Mouse (Mus musculus): ENCODE measurements at regions not wholly inside any gene's neighbourhood (a gene's known extent, or its start where the extent isn't known, plus 50 kb on each side); places are given as distances from the start of the nearest gene placed in this dataset.

- H3K27me3 ChIP-seq (ENCODE audit: control insufficient read depth, insufficient read depth, low read length), result no peaks in the 10 kb centered on the region; the same call in 1 of the 2 replicates
- 57% methylated on average over 2 of the region's 2 CpGs for WGBS
- no peak overlapping the region for H3K9ac ChIP-seq (ENCODE audit: low read depth, low read length)
- H3K4me3 ChIP-seq (ENCODE audit: insufficient read depth, low read depth, low read length), result no peak overlapping the region
- TF ChIP-seq CTCF (IDR thresholded peaks at IDR 0.05; ENCODE audit: low read depth, low read length) (no peak), POLR2A (IDR thresholded peaks at IDR 0.05; ENCODE audit: extremely low read depth, insufficient read depth, low read length) (no peak)
- H3K36me3 ChIP-seq (ENCODE audit: control insufficient read depth, insufficient read depth, low read length), result no peaks in the 10 kb centered on the region
- no peaks in the 10 kb centered on the region for H3K79me2 ChIP-seq (ENCODE audit: control insufficient read depth, insufficient read depth, low read length)
- H3K27ac ChIP-seq (replicated peaks; ENCODE audit: insufficient read depth, low read depth, low read length), result no peak overlapping the region
- no peak for DNase-seq (ENCODE audit: extremely low read depth, low read depth, low spot score)
- no peaks in the 10 kb centered on the region for H3K4me1 ChIP-seq (ENCODE audit: control insufficient read depth, insufficient read depth, low read length)
Observed at GRCm38 (mm10) chr1:128858661-128859060, 266.6 kb upstream of the Cxcr4 start.

DNA sequence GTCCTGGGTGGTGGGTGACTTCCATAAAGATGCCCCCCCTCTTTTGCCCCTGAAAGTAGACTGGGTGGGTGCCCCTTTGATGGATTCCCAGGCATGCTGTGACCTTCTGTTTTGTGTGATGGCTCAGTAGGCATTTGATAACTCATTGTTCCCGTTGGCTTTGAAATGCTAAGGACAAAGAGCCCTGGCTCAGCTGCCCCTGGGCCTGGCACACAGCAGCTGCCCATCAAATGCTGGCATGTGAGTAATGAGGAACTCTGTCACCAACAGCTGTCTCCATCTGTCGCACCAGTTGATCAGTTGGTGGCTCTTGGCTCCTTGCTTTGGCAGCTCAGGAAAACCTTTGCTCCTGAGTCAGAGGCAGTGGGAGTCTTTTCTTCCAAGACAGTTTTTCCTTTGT lies 264.8 kb upstream of the Cxcr4 start:
- WGBS, result 68% methylated on average over 2 of the region's 2 CpGs
- Histone ChIP-seq H3K27me3 (ENCODE audit: control insufficient read depth, insufficient read depth, low read length) (no peaks in the 10 kb centered on the region; the same call in 1 of the 2 replicates), H3K9ac (ENCODE audit: low read depth, low read length) (no peak overlapping the region), H3K4me3 (ENCODE audit: insufficient read depth, low read depth, low read length) (no peak overlapping the region), H3K4me1 (ENCODE audit: control insufficient read depth, insufficient read depth, low read length) (no peaks in the 10 kb centered on the region), H3K27ac (replicated peaks; ENCODE audit: insufficient read depth, low read depth, low read length) (no peak overlapping the region), H3K79me2 (ENCODE audit: control insufficient read depth, insufficient read depth, low read length) (no peaks in the 10 kb centered on the region), H3K36me3 (ENCODE audit: control insufficient read depth, insufficient read depth, low read length) (no peaks in the 10 kb centered on the region)
- TF ChIP-seq CTCF (IDR thresholded peaks at IDR 0.05; ENCODE audit: low read depth, low read length) (no peak), POLR2A (IDR thresholded peaks at IDR 0.05; ENCODE audit: extremely low read depth, insufficient read depth, low read length) (no peak)
- no peak for DNase-seq (ENCODE audit: extremely low read depth, low read depth, low spot score)

GRCm38 (mm10) chr1:128854649-128855048 lies 262.6 kb upstream of the Cxcr4 start:
- Histone ChIP-seq H3K79me2 (ENCODE audit: control insufficient read depth, insufficient read depth, low read length) (no peaks in the 10 kb centered on the region), H3K27ac (replicated peaks; ENCODE audit: insufficient read depth, low read depth, low read length) (no peak overlapping the region), H3K4me3 (ENCODE audit: insufficient read depth, low read depth, low read length) (no peak overlapping the region), H3K9ac (ENCODE audit: low read depth, low read length) (no peak overlapping the region), H3K27me3 (ENCODE audit: control insufficient read depth, insufficient read depth, low read length) (no peaks in the 10 kb centered on the region), H3K36me3 (ENCODE audit: control insufficient read depth, insufficient read depth, low read length) (no peaks in the 10 kb centered on the region), H3K4me1 (ENCODE audit: control insufficient read depth, insufficient read depth, low read length) (no peaks in the 10 kb centered on the region)
- TF ChIP-seq POLR2A (IDR thresholded peaks at IDR 0.05; ENCODE audit: extremely low read depth, insufficient read depth, low read length), result no peak
- DNase-seq (ENCODE audit: extremely low read depth, low read depth, low spot score), result no peak
- 74% methylated on average over 9 of the region's 9 CpGs for WGBS

- DNase-seq (ENCODE audit: extremely low read depth, low read depth, low spot score), result no peak
- no peaks in the 10 kb centered on the region for H3K4me1 ChIP-seq (ENCODE audit: control insufficient read depth, insufficient read depth, low read length)
- WGBS, result 94% methylated on average over 10 of the region's 10 CpGs
- TF ChIP-seq CTCF (IDR thresholded peaks at IDR 0.05; ENCODE audit: low read depth, low read length) (no peak), POLR2A (IDR thresholded peaks at IDR 0.05; ENCODE audit: extremely low read depth, insufficient read depth, low read length) (no peak)
- H3K36me3 ChIP-seq (ENCODE audit: control insufficient read depth, insufficient read depth, low read length), result no peaks in the 10 kb centered on the region
- no peak overlapping the region for H3K27ac ChIP-seq (replicated peaks; ENCODE audit: insufficient read depth, low read depth, low read length)
- H3K27me3 ChIP-seq (ENCODE audit: control insufficient read depth, insufficient read depth, low read length), result no peaks in the 10 kb centered on the region
- H3K4me3 ChIP-seq (ENCODE audit: insufficient read depth, low read depth, low read length), result no peak overlapping the region
- no peak overlapping the region for H3K9ac ChIP-seq (ENCODE audit: low read depth, low read length)
- H3K79me2 ChIP-seq (ENCODE audit: control insufficient read depth, insufficient read depth, low read length), result no peaks in the 10 kb centered on the region
Observed at GRCm38 (mm10) chr1:128853286-128853685, 261.2 kb upstream of the Cxcr4 start.

DNA sequence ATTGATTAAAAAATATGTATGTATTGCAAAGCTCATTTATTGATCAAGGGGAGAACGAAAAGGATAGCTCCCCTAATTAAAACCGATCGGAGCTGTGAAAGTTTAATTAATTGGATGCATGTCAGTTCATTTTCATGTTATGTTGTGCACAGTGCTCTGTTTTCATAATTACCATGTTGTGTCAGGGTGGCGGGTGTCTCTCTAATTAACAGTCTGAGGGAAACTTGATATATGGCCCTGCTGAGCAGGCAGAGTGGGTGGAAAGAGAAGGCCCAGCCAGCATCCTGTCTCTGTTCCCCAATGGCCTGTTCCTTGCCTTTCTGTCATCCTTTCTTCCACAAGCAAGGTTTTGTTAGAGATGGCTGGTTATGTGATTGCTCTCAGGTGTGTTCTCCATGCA lies 245.3 kb upstream of the Cxcr4 start:
- Histone ChIP-seq H3K4me1 (ENCODE audit: control insufficient read depth, insufficient read depth, low read length) (no peaks in the 10 kb centered on the region), H3K36me3 (ENCODE audit: control insufficient read depth, insufficient read depth, low read length) (no peaks in the 10 kb centered on the region), H3K9ac (ENCODE audit: low read depth, low read length) (no peak overlapping the region), H3K27ac (replicated peaks; ENCODE audit: insufficient read depth, low read depth, low read length) (no peak overlapping the region), H3K27me3 (ENCODE audit: control insufficient read depth, insufficient read depth, low read length) (no peaks in the 10 kb centered on the region), H3K4me3 (ENCODE audit: insufficient read depth, low read depth, low read length) (no peak overlapping the region), H3K79me2 (ENCODE audit: control insufficient read depth, insufficient read depth, low read length) (no peaks in the 10 kb centered on the region)
- 90% methylated on average over 4 of the region's 4 CpGs for WGBS
- no peak for TF ChIP-seq POLR2A (IDR thresholded peaks at IDR 0.05; ENCODE audit: extremely low read depth, insufficient read depth, low read length)
- no peak for TF ChIP-seq CTCF (IDR thresholded peaks at IDR 0.05; ENCODE audit: low read depth, low read length)
- no peak for DNase-seq (ENCODE audit: extremely low read depth, low read depth, low spot score)

GRCm38 (mm10) chr1:128835510-128835909 lies 243.4 kb upstream of the Cxcr4 start:
- Histone ChIP-seq H3K36me3 (ENCODE audit: control insufficient read depth, insufficient read depth, low read length) (no peaks in the 10 kb centered on the region), H3K4me3 (ENCODE audit: insufficient read depth, low read depth, low read length) (no peak overlapping the region), H3K79me2 (ENCODE audit: control insufficient read depth, insufficient read depth, low read length) (no peaks in the 10 kb centered on the region), H3K27ac (replicated peaks; ENCODE audit: insufficient read depth, low read depth, low read length) (no peak overlapping the region), H3K9ac (ENCODE audit: low read depth, low read length) (no peak overlapping the region), H3K4me1 (ENCODE audit: control insufficient read depth, insufficient read depth, low read length) (peaks cover 5% of the 10 kb centered on the region), H3K27me3 (ENCODE audit: control insufficient read depth, insufficient read depth, low read length) (no peaks in the 10 kb centered on the region)
- TF ChIP-seq CTCF (IDR thresholded peaks at IDR 0.05; ENCODE audit: low read depth, low read length) (no peak), POLR2A (IDR thresholded peaks at IDR 0.05; ENCODE audit: extremely low read depth, insufficient read depth, low read length) (no peak)
- 85% methylated on average over 8 of the region's 8 CpGs for WGBS
- no peak for DNase-seq (ENCODE audit: extremely low read depth, low read depth, low spot score)

Measured in liver, adult 2 months (tissue).